Mouse (Mus musculus): ENCODE data around the gene Ppp1r16b.

Ppp1r16b gene

GRCm38 (mm10) chr2:158690116-158690515 lies 24.9 kb downstream of the Ppp1r16b start:
- no peak for DNase-seq (ENCODE audit: low read depth, low spot score)

GRCm38 (mm10) chr2:158692191-158692590 lies 27.0 kb downstream of the Ppp1r16b start:
- DNase-seq (ENCODE audit: low read depth, low spot score) = no peak

- no peak for DNase-seq (ENCODE audit: low read depth, low spot score)
Measured at GRCm38 (mm10) chr2:158695811-158696210, 30.6 kb downstream of the Ppp1r16b start.

- DNase-seq (ENCODE audit: low read depth, low spot score) = no peak
Measured at GRCm38 (mm10) chr2:158696451-158696850, 31.3 kb downstream of the Ppp1r16b start.

- DNase-seq (ENCODE audit: low read depth, low spot score) = no peak
Measured at GRCm38 (mm10) chr2:158699908-158700307, 34.7 kb downstream of the Ppp1r16b start.

- DNase-seq (ENCODE audit: low read depth, low spot score) = no peak
Measured at GRCm38 (mm10) chr2:158700535-158701256, 35.5 kb downstream of the Ppp1r16b start.

- DNase-seq (ENCODE audit: low read depth, low spot score) = no peak
Measured at GRCm38 (mm10) chr2:158701505-158701904, 36.3 kb downstream of the Ppp1r16b start.

GRCm38 (mm10) chr2:158702176-158702575 lies 37.0 kb downstream of the Ppp1r16b start:
- no peak for DNase-seq (ENCODE audit: low read depth, low spot score)

- DNase-seq (ENCODE audit: low read depth, low spot score) = peak; percentile 9
Measured at GRCm38 (mm10) chr2:158704720-158705119, 39.5 kb downstream of the Ppp1r16b start.

- DNase-seq (ENCODE audit: low read depth, low spot score) = no peak
Measured at GRCm38 (mm10) chr2:158705529-158705928, 40.3 kb downstream of the Ppp1r16b start.

GRCm38 (mm10) chr2:158706704-158707408 lies 41.7 kb downstream of the Ppp1r16b start:
- DNase-seq (ENCODE audit: low read depth, low spot score) = no peak

- no peak for DNase-seq (ENCODE audit: low read depth, low spot score)
Measured at GRCm38 (mm10) chr2:158708121-158708520, 42.9 kb downstream of the Ppp1r16b start.

GRCm38 (mm10) chr2:158711929-158712751 lies 46.9 kb downstream of the Ppp1r16b start:
- DNase-seq (ENCODE audit: low read depth, low spot score) = peak; percentile 26

- DNase-seq (ENCODE audit: low read depth, low spot score) = no peak
Measured at GRCm38 (mm10) chr2:158714826-158715225, 49.6 kb downstream of the Ppp1r16b start.

GRCm38 (mm10) chr2:158716066-158716465 lies 50.9 kb downstream of the Ppp1r16b start:
- DNase-seq (ENCODE audit: low read depth, low spot score) = no peak

GRCm38 (mm10) chr2:158717551-158718418 lies 52.6 kb downstream of the Ppp1r16b start:
- no peak for DNase-seq (ENCODE audit: low read depth, low spot score)

- no peak for DNase-seq (ENCODE audit: low read depth, low spot score)
Measured at GRCm38 (mm10) chr2:158718816-158719549, 53.8 kb downstream of the Ppp1r16b start.

- no peak for DNase-seq (ENCODE audit: low read depth, low spot score)
Measured at GRCm38 (mm10) chr2:158720715-158721370, 55.6 kb downstream of the Ppp1r16b start.

- no peak for DNase-seq (ENCODE audit: low read depth, low spot score)
Measured at GRCm38 (mm10) chr2:158721481-158721880, 56.3 kb downstream of the Ppp1r16b start.

GRCm38 (mm10) chr2:158722135-158722534 lies 56.9 kb downstream of the Ppp1r16b start:
- DNase-seq (ENCODE audit: low read depth, low spot score) = no peak
